Mouse (Mus musculus): ENCODE results near the gene Ephx1. TPM values are rescaled to one million over a fixed set of nuclear protein-coding genes. Genes with fewer than 3 reads are reported as not detected.

Gene Ephx1
- 93.1 TPM for polyA plus RNA-seq (2014; fragmentation: Illumina TruSeq; extraction: RNeasy Lipid Tissue Mini Kit (QIAGEN cat#74804))

DNA sequence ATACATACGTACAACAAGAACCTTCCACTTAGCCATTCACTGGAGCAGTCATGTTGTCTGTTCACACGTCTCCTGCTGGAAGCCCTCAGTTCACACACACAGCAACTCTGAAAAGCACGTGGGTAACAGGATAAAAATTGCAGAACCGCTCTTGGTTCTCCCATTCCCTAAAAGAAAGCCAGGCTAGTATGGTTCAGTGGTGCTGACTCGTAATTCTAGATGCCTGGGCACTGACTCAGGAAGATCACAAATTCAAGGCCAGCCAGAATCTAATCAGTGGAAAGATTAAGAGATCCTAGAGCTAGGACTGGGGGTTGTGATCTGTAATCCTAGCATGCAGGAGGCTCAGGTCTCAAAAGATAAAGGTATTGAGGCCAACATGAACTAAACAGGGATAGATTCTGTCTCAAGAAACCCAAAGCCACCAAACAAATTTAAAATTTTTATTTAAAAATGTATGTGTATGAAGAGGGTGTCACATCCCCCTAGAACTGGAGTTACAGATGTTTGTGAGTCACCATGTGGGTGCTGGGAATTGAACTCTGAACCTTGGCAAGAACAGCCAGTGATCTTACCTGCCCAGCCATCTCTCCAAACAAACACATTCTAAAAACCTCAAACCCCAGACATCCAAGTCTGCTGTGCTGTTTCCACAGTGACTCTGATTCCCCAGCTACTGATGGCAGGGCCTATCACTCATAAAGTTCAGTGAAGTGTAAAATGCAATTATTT is at the start of gene Ephx1:
Ephx1 (minus strand) TSS at position 149 of the 732 bp plus-strand sequence.

DNA sequence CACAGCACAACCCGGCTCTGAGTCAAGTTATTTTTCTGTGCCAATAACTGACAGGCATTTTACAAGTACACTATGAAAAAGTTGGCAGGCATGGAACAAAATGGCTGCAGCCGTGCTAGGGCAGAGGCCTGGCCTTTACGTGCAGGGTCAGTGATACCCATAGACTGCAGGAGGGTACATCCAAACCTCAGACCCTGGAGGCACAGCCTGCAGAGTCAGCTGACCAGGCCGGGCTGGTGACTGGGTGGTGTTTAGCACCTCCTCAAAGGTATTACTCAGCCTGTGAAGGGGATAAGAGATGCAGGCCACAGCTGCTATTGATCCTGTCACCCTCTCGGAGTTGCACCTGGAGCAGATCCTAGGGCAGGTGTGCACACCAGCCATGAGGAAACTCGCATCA is 30.2 kb upstream of the Ephx1 start, which contains the start of gene 9130409I23Rik:
9130409I23Rik (plus strand) TSS at position 301 of the 400 bp plus-strand sequence.

DNA sequence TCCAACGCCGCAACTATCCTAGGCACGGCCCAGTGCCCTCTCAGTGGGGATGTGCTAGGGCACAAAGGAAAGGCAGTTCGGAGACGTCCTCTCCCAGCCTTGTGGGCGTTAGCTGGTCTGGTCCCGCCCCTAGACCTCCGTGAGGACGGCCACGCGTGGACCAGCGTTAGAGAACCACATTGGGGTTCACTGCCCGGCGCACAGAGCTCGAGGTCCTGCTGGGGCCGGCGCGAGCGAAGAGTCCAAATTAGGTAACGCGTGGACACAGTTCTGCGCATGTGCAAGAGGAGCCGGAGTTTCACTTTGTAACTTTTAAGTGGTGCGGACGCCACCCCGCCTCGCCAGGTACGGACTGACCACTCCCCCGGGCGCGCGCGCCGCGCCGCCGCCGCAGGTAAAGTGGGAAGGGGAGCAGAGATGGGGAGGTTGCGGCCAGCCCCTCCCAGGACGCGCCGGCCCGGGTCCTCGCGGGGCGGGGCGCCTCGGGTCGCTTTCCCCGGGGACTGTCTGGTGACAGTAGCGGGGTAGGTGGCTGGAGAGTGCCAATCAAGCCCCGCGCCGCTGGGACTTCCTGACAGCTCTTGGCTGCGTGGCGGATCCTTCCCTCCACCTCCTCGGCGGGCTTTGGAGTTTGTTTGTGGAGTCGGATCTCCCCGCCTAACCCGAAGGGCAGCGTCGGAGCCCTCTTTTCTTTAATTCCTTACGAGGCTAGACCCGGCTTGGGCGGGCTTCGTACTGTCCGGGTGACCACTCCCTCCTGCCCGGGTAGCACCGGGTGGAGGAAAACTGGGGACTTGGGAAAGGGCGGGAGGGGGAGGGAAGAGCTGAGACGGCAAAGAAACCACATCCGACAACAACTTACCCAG is 78.3 kb downstream of the Ephx1 start, which contains the start of gene Tmem63a:
Tmem63a (plus strand) TSS at position 179 of the 866 bp plus-strand sequence.

GRCm38 (mm10) chr1:180934467-180935419 is 86.0 kb downstream of the Ephx1 start, which contains the start of gene Lefty1:
Lefty1 (plus strand) TSS chr1:180935022.

Other genes starting within 250 kb of the Ephx1 start
- gene H3f3a, start 207.0 kb downstream of the Ephx1 start, polyA plus RNA-seq (2014; fragmentation: Illumina TruSeq; extraction: RNeasy Lipid Tissue Mini Kit (QIAGEN cat#74804)): 2,896 TPM
- gene Sde2, start 169.8 kb downstream of the Ephx1 start, polyA plus RNA-seq (2014; fragmentation: Illumina TruSeq; extraction: RNeasy Lipid Tissue Mini Kit (QIAGEN cat#74804)): 39.5 TPM
- gene Lefty2, start 127.8 kb downstream of the Ephx1 start, polyA plus RNA-seq (2014; fragmentation: Illumina TruSeq; extraction: RNeasy Lipid Tissue Mini Kit (QIAGEN cat#74804)): 0.54 TPM
- 0.71 TPM for gene Pycr2, start 116.6 kb downstream of the Ephx1 start, polyA plus RNA-seq (2014; fragmentation: Illumina TruSeq; extraction: RNeasy Lipid Tissue Mini Kit (QIAGEN cat#74804))
- 0.29 TPM for gene Lefty1, start 85.9 kb downstream of the Ephx1 start, polyA plus RNA-seq (2014; fragmentation: Illumina TruSeq; extraction: RNeasy Lipid Tissue Mini Kit (QIAGEN cat#74804))
- gene Tmem63a, start 78.6 kb downstream of the Ephx1 start, polyA plus RNA-seq (2014; fragmentation: Illumina TruSeq; extraction: RNeasy Lipid Tissue Mini Kit (QIAGEN cat#74804)): 2.7 TPM
- gene 9130409I23Rik, start 30.3 kb upstream of the Ephx1 start, polyA plus RNA-seq (2014; fragmentation: Illumina TruSeq; extraction: RNeasy Lipid Tissue Mini Kit (QIAGEN cat#74804)): 3.3 TPM
- 36.6 TPM for gene Nvl, start 123.3 kb upstream of the Ephx1 start, polyA plus RNA-seq (2014; fragmentation: Illumina TruSeq; extraction: RNeasy Lipid Tissue Mini Kit (QIAGEN cat#74804))
- 290 TPM for gene Cnih4, start 123.8 kb upstream of the Ephx1 start, polyA plus RNA-seq (2014; fragmentation: Illumina TruSeq; extraction: RNeasy Lipid Tissue Mini Kit (QIAGEN cat#74804))
- gene Wdr26, start 191.1 kb upstream of the Ephx1 start, polyA plus RNA-seq (2014; fragmentation: Illumina TruSeq; extraction: RNeasy Lipid Tissue Mini Kit (QIAGEN cat#74804)): 214 TPM